Mouse (Mus musculus) midbrain, embryonic 15.5 days (tissue): Measurements from ENCODE around the gene Hsp90ab1. TPM values are rescaled to one million over a fixed set of nuclear protein-coding genes. Genes with fewer than 3 reads are reported as not detected.

ENCODE experiments used
- ATAC-seq: fragments of 200-750 bp; cut with Nextera tagmentation; replicated peaks from 2 replicates; pipeline ENCODE4 v1.8.0; 2017; ENCODE audit warnings: moderate TSS enrichment
- H3K27ac ChIP-seq: fragments of 300-500 bp; sonication (generic); 2 replicates; pipeline ENCODE4 v1.5.1; 2015; ENCODE audit warnings: mild to moderate bottlenecking, inconsistent platforms
- H3K27me3 ChIP-seq: fragments of 300-500 bp; sonication (generic); replicated peaks from 2 replicates; pipeline ENCODE4 v1.6.1; 2015; ENCODE audit warnings: inconsistent platforms
- H3K36me3 ChIP-seq: fragments of 300-500 bp; sonication (generic); replicated peaks from 2 replicates; pipeline ENCODE4 v1.6.1; 2015; ENCODE audit warnings: inconsistent platforms
- H3K4me1 ChIP-seq: fragments of 300-500 bp; sonication (generic); 2 replicates; pipeline ENCODE4 v1.6.1; 2015; ENCODE audit warnings: inconsistent platforms
- H3K4me2 ChIP-seq: fragments of 300-500 bp; sonication (generic); 2 replicates; pipeline ENCODE4 v1.6.1; 2015; ENCODE audit warnings: inconsistent platforms, mild to moderate bottlenecking, moderate library complexity
- H3K4me3 ChIP-seq: fragments of 300-500 bp; sonication (generic); 2 replicates; pipeline ENCODE4 v1.5.1; 2015; ENCODE audit warnings: mild to moderate bottlenecking, inconsistent platforms
- H3K9ac ChIP-seq: fragments of 300-500 bp; sonication (generic); 2 replicates; pipeline ENCODE4 v1.6.1; 2015; ENCODE audit warnings: mild to moderate bottlenecking, inconsistent platforms
- H3K9me3 ChIP-seq: fragments of 300-500 bp; sonication (generic); 2 replicates; pipeline ENCODE4 v1.6.1; 2016; ENCODE audit warnings: inconsistent platforms
- WGBS: fragments of 180-500 bp; shearing (Covaris S2); methylation state at CpG from one replicate; pipeline ENCODE4 v1.1.7; 2015; ENCODE audit warnings: mixed read lengths; 5-methylcytosine and 5-hydroxymethylcytosine counted together
- polyA plus RNA-seq: library from polyadenylated mRNA; unstranded; fragments of >200 nt; fragmentation: Nextera tagmentation; extraction: Ambion mirVana; gene quantifications from 2 replicates; pipeline ENCODE4 v1.2.1, GENCODE M21; 2015

Gene Hsp90ab1
- polyA plus RNA-seq, result 1,488 and 1,537 TPM in 2 replicates

DNA sequence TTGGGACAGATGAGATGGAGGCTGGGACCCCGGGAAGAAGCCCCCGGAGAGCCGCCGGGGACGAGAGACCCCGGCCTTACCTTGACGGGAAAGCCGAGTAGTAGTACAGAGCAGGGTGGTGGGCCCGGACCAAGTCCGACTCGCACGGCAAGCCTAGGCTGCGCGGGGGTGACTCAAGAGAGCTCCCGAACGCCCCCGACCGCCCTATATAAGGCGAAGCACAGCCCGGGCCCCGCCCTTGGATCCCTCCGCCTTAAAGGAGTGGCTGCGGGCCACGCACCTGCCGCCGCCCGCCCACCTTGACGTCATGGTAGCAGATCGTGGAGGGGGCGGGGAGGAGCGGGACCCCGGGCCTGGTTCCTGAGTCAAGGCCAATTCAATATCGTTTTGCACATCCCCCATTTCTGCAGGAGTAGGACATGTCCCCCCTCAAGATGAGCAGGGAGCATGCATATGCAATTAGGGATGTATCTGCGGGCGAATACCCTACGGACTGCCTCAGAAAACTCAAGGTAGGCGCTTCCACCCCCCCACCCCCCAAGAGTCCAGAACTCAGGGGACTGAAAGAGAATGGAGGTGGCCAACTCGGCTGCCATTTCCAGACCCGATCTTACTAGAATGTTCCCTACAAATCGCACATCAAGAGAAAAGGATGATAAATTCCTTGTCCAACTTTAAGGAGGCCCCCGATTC is at the start of gene Hsp90ab1:
Hsp90ab1 (minus strand) TSS at position 185 of the 693 bp plus-strand sequence.
- WGBS, result under 1% methylated on average over 41 of the region's 41 CpGs
- peak within 1 kb of the TSS; percentile 88 for H3K4me3 ChIP-seq
- H3K4me1 ChIP-seq, result peaks cover 39% of the 10 kb centered on the region
- peak; percentile 87 for ATAC-seq
- H3K36me3 ChIP-seq, result peaks cover 33% of the 10 kb centered on the region
- H3K4me2 ChIP-seq, result peak within 1 kb of the TSS; percentile 76
- H3K27ac ChIP-seq, result peak within 1 kb of the TSS; percentile 97
- no peaks in the 10 kb centered on the region for H3K9me3 ChIP-seq
- peak within 1 kb of the TSS; percentile 96 for H3K9ac ChIP-seq
- H3K27me3 ChIP-seq, result no peaks in the 10 kb centered on the region

DNA sequence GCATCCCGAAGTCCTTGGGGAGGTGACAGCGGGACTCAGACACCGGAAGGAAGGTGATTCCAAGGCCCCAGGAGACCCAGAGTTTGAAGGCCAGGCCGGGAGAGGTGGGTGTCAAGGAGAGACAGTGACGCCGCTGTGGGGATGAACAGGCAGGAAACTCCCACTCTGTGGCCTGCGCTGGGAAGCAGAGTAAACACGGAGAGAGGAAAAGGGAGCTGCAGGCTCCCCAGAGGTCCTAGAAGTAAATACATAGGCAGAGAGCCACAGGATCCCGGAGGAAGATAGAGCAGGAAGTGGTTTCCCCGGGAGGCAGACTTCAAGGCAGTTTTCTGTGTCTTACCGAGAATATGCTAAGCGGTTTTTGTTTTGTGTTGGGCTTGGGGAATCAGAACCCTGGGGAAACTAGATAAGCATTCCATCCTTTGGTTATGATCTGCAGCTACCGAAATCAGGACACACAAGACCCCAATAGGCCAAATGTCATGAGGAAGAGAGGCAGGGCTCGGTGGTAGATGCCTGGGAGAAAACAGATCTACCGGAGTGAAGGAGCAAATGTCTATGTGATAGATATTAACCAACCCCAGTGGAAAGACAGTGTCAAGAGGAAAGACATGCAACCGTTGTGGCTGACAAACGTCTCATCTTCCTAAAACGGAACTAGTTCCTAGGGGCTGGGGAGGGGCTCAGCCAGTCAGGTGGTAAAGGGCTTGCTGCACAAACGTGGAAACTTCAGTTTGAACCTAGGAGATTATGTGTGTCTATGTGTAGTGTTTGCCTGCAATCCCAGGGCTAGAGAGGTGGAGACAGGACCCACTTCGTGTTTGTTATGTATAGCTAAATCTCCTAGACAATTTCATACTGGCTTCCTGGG is 46.5 kb upstream of the Hsp90ab1 start:
- no peaks in the 10 kb centered on the region for H3K9me3 ChIP-seq
- no peaks in the 10 kb centered on the region for H3K36me3 ChIP-seq
- H3K27me3 ChIP-seq, result no peaks in the 10 kb centered on the region
- no peak for ATAC-seq
- 32% methylated on average over 20 of the region's 20 CpGs for WGBS
- no peak overlapping the region for H3K4me3 ChIP-seq
- H3K27ac ChIP-seq, result peak overlapping the region; percentile 50
- peak overlapping the region; percentile 21; the same call in 1 of the 2 replicates for H3K4me2 ChIP-seq
- H3K9ac ChIP-seq, result no peak overlapping the region
- 0 out of 2 replicates have a peak, but pooled peaks cover 4% of the 10 kb centered on the region for H3K4me1 ChIP-seq

DNA sequence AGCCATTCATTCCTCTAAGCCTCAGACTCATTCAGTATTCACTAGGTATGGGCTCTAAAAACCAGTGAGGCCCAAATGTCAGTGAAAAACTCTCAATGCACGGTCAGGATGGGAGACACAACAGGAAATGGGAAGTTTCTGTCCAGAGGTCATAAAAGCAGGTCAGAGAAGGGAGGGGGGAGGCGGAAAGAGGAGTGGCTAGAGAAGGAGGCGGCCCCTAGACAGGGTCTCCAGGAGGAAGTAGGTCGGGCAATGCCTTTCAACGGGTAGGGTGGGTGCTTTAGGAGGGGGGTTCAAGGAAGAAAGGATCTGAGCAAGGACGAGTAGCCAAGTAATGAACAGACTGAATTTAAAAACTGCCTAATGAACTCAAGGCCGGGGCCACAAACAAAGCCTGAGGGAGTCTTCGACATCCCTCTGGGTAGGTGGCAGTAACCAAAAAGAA is 45.9 kb upstream of the Hsp90ab1 start:
- H3K4me2 ChIP-seq, result peak overlapping the region; percentile 21; the same call in 1 of the 2 replicates
- peak overlapping the region; percentile 50 for H3K27ac ChIP-seq
- no peaks in the 10 kb centered on the region for H3K36me3 ChIP-seq
- 0 out of 2 replicates have a peak, but pooled peaks cover 4% of the 10 kb centered on the region for H3K4me1 ChIP-seq
- no peak for ATAC-seq
- no peak overlapping the region for H3K4me3 ChIP-seq
- no peaks in the 10 kb centered on the region for H3K9me3 ChIP-seq
- H3K27me3 ChIP-seq, result no peaks in the 10 kb centered on the region
- 13% methylated on average over 8 of the region's 8 CpGs for WGBS
- no peak overlapping the region for H3K9ac ChIP-seq

DNA sequence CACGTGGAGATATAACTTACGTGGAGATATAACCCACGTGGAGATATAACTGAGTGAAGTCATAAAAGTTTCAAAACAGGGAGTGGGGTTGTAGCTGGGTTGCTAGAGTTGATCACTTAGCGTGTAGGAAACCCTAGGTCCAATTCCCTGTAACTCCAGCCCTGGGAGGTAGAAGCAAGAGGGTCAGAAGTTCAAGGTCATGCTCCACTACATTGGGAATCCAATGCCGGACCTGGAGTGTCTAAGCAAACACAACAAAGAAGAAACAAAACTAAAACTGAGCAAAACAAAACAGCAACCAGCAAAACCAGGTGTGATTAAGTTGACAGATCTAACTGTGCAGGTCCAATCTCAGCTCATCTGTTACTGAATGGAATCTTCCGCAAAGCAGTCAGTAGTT is 44.6 kb upstream of the Hsp90ab1 start:
- Histone ChIP-seq H3K9ac (no peak overlapping the region), H3K36me3 (no peaks in the 10 kb centered on the region), H3K27me3 (no peaks in the 10 kb centered on the region), H3K4me2 (no peak overlapping the region), H3K9me3 (no peaks in the 10 kb centered on the region), H3K4me3 (no peak overlapping the region), H3K4me1 (0 out of 2 replicates have a peak, but pooled peaks cover 4% of the 10 kb centered on the region), H3K27ac (no peak overlapping the region)
- no peak for ATAC-seq
- 91% methylated on average over 6 of the region's 6 CpGs for WGBS

DNA sequence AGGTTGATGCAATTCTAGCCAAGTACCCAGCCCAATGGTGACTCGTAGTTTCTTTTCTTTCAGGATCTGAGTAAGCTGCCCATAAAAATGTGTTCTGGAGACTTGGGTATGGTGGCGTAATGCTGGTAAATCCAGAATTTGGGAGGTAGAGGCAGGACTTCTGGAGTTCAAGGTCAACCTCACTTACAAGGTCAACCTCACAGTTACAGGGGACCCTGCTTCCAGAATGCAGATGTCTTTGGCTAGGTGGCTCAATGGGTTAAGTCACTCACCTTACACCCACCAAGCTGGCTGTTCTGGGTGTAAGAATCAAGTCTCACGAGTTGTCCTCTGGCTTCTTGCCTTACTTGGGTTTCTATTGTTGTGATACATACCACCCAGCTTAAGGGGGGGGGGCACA is 43.6 kb upstream of the Hsp90ab1 start:
- no peak overlapping the region for H3K27ac ChIP-seq
- H3K9me3 ChIP-seq, result no peaks in the 10 kb centered on the region
- H3K36me3 ChIP-seq, result no peaks in the 10 kb centered on the region
- WGBS, result 91% methylated on average over 3 of the region's 3 CpGs
- no peak overlapping the region for H3K4me3 ChIP-seq
- H3K27me3 ChIP-seq, result no peaks in the 10 kb centered on the region
- no peak for ATAC-seq
- no peak overlapping the region for H3K9ac ChIP-seq
- H3K4me1 ChIP-seq, result 0 out of 2 replicates have a peak, but pooled peaks cover 4% of the 10 kb centered on the region
- H3K4me2 ChIP-seq, result no peak overlapping the region

DNA sequence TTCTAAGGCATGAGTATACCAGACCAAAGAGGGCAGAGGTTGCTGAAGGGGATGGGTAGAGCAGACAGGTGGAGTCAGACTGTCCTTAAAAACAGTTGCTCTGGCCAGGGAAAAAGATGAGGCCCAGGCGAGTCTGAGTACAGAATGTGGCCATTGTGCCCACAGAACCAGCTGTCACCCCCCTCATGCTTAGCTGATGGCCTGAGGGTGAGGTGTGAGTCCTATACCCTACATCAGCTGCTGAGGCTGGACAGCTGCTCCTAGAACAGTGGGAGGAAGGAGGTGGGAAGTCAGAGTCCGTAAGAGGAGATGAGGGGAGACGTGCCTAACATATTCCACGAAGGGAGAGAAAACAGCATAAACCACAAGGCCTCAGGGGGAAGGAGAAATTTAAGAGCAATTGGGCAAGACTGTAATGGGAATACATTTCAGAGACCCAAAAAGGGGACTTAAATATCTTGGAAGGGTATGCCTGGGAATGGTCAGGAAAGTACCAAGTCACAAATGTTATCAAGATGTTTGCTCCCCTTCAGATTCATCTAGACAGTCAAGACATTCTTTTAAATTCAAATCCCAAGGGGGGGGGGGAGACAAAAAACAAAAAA is 43.1 kb upstream of the Hsp90ab1 start:
- Histone ChIP-seq H3K4me1 (0 out of 2 replicates have a peak, but pooled peaks cover 4% of the 10 kb centered on the region), H3K27ac (no peak overlapping the region), H3K27me3 (no peaks in the 10 kb centered on the region), H3K9me3 (no peaks in the 10 kb centered on the region), H3K4me3 (no peak overlapping the region), H3K9ac (no peak overlapping the region), H3K4me2 (no peak overlapping the region), H3K36me3 (no peaks in the 10 kb centered on the region)
- 77% methylated on average over 4 of the region's 4 CpGs for WGBS
- no peak for ATAC-seq

DNA sequence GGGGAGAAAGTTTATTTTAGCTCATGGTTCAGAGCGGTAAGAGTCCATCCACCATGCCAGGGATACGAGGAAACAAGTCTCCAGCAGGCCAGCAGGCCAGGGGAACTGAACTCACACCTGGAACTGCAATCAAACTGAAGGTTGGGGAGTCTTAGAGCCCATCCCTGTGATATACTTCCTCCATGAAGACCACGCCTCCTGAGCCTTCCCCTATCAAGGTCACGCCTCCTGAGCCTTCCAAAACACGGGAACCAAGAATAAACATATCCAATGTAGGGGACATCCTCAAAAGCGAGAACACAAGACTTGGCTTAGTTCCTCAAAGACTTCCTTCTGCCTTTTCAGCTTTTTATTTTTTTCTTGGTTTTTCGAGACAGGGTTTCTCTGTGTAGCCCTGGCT is 39.9 kb upstream of the Hsp90ab1 start:
- Histone ChIP-seq H3K4me1 (no peaks in the 10 kb centered on the region), H3K9me3 (no peaks in the 10 kb centered on the region), H3K27me3 (no peaks in the 10 kb centered on the region), H3K4me3 (no peak overlapping the region), H3K27ac (no peak overlapping the region), H3K9ac (no peak overlapping the region), H3K4me2 (no peak overlapping the region), H3K36me3 (no peaks in the 10 kb centered on the region)
- ATAC-seq, result no peak
- 93% methylated on average over 7 of the region's 7 CpGs for WGBS

DNA sequence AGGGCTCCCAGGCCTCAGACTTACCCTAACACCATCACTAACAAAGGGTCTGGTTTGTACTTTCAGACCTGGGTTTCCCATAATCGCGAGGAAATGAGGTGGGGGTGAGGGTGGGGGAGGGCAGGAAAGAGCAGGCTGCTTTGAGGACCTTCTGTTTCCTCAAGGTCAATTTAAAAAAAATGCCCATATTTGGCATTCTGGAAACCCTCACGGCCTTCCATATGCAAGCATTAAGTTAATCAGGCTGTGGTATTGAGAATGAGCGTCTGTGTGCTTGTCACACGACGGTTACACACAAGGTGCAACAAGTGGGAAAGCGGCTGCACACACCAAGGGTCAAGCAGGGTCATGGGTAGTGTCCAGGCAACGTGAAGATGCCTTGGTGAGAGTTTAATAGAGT is 38.9 kb upstream of the Hsp90ab1 start:
- H3K4me2 ChIP-seq, result no peak overlapping the region
- no peaks in the 10 kb centered on the region for H3K4me1 ChIP-seq
- H3K4me3 ChIP-seq, result no peak overlapping the region
- H3K9me3 ChIP-seq, result no peaks in the 10 kb centered on the region
- no peak overlapping the region for H3K9ac ChIP-seq
- ATAC-seq, result no peak
- WGBS, result 87% methylated on average over 8 of the region's 8 CpGs
- H3K27ac ChIP-seq, result no peak overlapping the region
- no peaks in the 10 kb centered on the region for H3K36me3 ChIP-seq
- H3K27me3 ChIP-seq, result no peaks in the 10 kb centered on the region

DNA sequence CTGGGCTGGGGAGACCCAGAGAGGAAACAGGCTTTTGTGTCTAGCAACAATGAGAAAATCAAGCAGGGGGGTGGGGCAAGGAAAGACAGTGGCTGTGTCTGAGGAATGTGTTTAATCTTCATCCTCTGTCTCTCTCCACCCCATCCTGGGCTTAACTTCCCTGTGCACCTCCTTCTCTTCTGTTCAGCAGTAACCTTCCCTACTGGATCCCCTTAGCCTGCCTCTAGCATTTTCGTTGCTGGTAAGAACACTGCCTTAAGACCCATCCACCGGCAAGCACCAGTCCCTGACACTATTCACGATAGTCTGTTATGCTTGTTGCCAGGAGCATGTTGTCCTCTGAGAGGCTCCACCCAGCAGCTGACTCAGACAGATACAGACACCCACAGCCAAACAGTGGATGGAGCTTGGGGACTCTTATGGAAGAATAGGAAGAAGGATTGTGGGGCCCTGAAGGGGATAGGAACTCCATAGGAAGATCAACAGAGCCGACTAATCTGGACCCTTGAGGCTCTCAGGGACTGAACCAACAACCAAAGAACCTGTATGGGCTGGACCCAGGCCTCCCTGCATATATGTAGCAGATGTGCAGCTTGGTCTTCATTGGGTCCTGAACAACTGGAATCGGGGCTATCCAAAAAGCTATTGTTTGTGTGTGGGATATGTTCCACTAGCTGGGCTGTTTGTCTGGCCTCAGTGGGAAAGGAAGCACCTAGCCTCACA is 37.2 kb upstream of the Hsp90ab1 start:
- Histone ChIP-seq H3K36me3 (no peaks in the 10 kb centered on the region), H3K9ac (no peak overlapping the region), H3K4me1 (no peaks in the 10 kb centered on the region), H3K4me3 (no peak overlapping the region), H3K9me3 (no peaks in the 10 kb centered on the region), H3K27ac (no peak overlapping the region), H3K4me2 (no peak overlapping the region), H3K27me3 (no peaks in the 10 kb centered on the region)
- no peak for ATAC-seq
- 19% methylated on average over 5 of the region's 5 CpGs for WGBS

DNA sequence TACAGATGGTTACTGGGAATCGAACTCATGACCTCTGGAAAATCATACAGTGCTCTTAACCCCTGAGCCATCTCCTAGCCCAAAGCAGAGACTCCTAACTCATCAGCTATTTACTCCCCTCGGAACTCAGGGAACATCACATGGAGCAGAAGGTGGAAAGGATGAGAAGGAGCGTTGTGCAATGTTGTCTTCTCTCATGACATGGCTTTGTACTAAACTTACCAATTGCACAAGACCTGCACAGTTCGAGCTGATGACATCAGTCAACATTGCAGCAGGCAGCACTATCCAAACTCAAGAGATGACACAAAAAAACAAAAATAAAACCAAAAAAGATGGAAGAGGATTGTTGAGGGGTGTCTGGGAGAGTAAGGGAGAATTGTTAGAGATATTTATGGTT is 35.3 kb upstream of the Hsp90ab1 start:
- no peak overlapping the region for H3K27ac ChIP-seq
- H3K4me3 ChIP-seq, result no peak overlapping the region
- no peaks in the 10 kb centered on the region for H3K9me3 ChIP-seq
- no peak overlapping the region for H3K4me2 ChIP-seq
- H3K36me3 ChIP-seq, result no peaks in the 10 kb centered on the region
- WGBS, result 92% methylated on average over 4 of the region's 4 CpGs
- H3K4me1 ChIP-seq, result no peaks in the 10 kb centered on the region
- no peak overlapping the region for H3K9ac ChIP-seq
- no peak for ATAC-seq
- no peaks in the 10 kb centered on the region for H3K27me3 ChIP-seq

DNA sequence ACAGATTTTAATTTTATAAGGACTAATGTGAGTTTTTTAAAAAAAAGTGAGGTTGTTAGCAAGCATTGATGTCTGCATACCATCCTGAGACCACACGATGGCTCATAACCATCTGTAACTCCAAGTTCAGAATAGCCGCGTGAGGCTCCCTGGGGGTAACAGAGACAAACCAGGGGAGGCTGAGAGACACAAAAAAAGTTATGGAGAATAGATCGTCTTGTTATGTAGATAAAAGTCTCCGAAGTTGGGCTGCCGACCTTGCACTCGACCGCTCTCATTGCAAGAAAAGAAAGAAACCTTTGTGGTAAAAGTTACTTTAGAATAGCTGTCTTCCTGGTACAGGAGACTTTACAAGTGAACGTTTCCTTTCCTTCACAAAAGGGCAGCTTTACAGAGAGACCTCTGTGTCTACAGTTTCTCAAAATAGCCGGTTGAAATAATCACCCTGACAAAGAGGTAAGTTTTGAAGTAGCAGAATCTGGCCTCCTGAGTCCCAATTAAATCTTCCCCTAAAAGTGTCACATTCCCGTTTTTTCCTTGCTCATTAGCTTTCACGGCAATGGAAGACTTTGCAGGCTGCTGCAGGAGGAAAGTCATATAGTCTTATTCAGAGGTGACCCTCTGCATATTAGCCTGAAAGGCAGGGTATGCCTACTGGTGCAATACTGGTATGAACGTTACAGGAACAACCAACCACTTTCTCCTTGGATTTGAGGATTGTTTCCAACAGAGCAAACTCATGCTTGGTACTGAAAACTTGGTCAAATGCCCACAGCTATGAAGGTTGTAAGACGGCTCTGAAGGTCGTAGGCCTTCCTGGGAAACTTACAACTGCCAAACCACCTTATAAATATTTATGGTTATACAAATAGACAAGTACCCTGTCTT is 34.2 kb upstream of the Hsp90ab1 start:
- no peak for ATAC-seq
- H3K9ac ChIP-seq, result no peak overlapping the region
- no peak overlapping the region for H3K27ac ChIP-seq
- no peaks in the 10 kb centered on the region for H3K4me1 ChIP-seq
- WGBS, result 81% methylated on average over 15 of the region's 15 CpGs
- H3K4me3 ChIP-seq, result no peak overlapping the region
- no peaks in the 10 kb centered on the region for H3K9me3 ChIP-seq
- 0 out of 2 replicates have a peak, but pooled peaks cover under 1% of the 10 kb centered on the region for H3K27me3 ChIP-seq
- no peaks in the 10 kb centered on the region for H3K36me3 ChIP-seq
- H3K4me2 ChIP-seq, result no peak overlapping the region
